Mouse (Mus musculus) brown adipose tissue, adult 24 weeks (tissue): Measurements from ENCODE around the gene Gtpbp6. TPM values are rescaled to one million over a fixed set of nuclear protein-coding genes. Genes with fewer than 3 reads are reported as not detected.

Source experiments
- H3K27ac ChIP-seq: fragments of 200-500 bp; replicated peaks from 2 replicates; pipeline ENCODE4 v1.5.1; 2012; ENCODE audit warnings: low read depth, mild to moderate bottlenecking, low read length
- H3K4me1 ChIP-seq: fragments of 200-500 bp; 2 replicates; pipeline ENCODE4 v1.6.1; 2012; ENCODE audit warnings: low read length, mixed read lengths; ENCODE audit not compliant: control insufficient read depth, insufficient read depth, insufficient read length
- H3K4me3 ChIP-seq: fragments of 200-500 bp; 2 replicates; pipeline ENCODE4 v1.5.1; 2012; ENCODE audit warnings: low read depth, mild to moderate bottlenecking, low read length, moderate library complexity; ENCODE audit not compliant: insufficient read depth
- polyA plus RNA-seq: library from polyadenylated mRNA; stranded (reverse); fragments of >200 nt; gene quantifications from 2 replicates; pipeline ENCODE4 v1.2.4, GENCODE M21; 2012; ENCODE audit not compliant: missing spikeins, insufficient read depth, insufficient read length

Gtpbp6 gene
- polyA plus RNA-seq, 1 experiment: 13.1 TPM

GRCm38 (mm10) chr5:110104616-110105380 lies 3.2 kb downstream of the Gtpbp6 start:
- Histone ChIP-seq H3K27ac (no peak overlapping the region), H3K4me1 (peaks cover 10% of the 10 kb centered on the region), H3K4me3 (no peak overlapping the region)

DNA sequence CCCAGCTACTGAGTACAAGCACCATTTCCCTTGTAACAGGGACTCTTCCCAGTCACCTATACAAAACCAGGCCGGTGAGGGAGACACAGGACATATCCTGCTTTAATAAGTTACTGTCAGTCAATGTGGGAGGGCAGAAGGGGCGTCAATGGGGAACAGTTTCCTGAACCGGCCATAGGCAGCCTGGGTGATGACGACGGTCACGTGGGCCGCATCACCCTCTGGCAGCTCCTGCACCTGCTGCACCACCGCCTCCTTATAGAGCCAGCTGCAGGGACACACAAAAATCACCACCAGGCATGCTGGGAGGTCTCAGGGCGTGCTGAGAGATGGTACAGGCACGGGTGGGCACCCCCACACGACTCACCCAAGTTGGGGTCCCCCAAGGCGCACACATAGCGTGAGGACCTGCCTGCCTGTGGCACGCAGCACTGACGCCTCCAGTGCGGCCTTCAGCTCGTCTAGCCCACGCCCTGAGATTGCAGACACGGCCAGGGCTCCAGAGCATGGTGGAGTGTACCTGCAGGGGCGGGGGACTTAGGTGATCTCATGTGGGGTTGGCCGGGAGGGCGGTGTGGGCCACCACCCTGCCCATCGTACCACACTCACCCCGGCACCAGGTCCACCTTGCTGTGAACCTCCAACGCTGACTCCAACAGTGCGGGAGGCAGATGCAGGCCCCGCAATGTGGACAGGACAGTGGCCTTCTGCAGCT lies 3.9 kb downstream of the Gtpbp6 start:
- H3K4me3 ChIP-seq: no peak overlapping the region
- peaks cover 10% of the 10 kb centered on the region for H3K4me1 ChIP-seq
- H3K27ac ChIP-seq: no peak overlapping the region

GRCm38 (mm10) chr5:110102853-110103625 lies 5.0 kb downstream of the Gtpbp6 start:
- Histone ChIP-seq H3K4me1 (peaks cover 10% of the 10 kb centered on the region), H3K27ac (no peak overlapping the region), H3K4me3 (no peak overlapping the region)

- Histone ChIP-seq H3K4me1 (peaks cover 10% of the 10 kb centered on the region), H3K4me3 (no peak overlapping the region), H3K27ac (no peak overlapping the region)
Observed at GRCm38 (mm10) chr5:110102429-110102828, 5.6 kb downstream of the Gtpbp6 start.

GRCm38 (mm10) chr5:110101716-110102347 lies 6.2 kb downstream of the Gtpbp6 start:
- Histone ChIP-seq H3K4me3 (peak overlapping the region; percentile 12), H3K27ac (no peak overlapping the region), H3K4me1 (peaks cover 10% of the 10 kb centered on the region)

GRCm38 (mm10) chr5:110100921-110101631 lies 6.9 kb downstream of the Gtpbp6 start:
- Histone ChIP-seq H3K27ac (no peak overlapping the region), H3K4me1 (peaks cover 10% of the 10 kb centered on the region), H3K4me3 (peak overlapping the region; percentile 44)

GRCm38 (mm10) chr5:110099656-110100580 lies 8.1 kb downstream of the Gtpbp6 start, which contains the start of gene Plcxd1:
TSS of gene Plcxd1 (plus strand) at chr5:110099969.
- Histone ChIP-seq H3K4me3 (no peak within 1 kb of the TSS), H3K4me1 (peaks cover 10% of the 10 kb centered on the region), H3K27ac (no peak within 1 kb of the TSS)

GRCm38 (mm10) chr5:110098991-110099477 lies 9.0 kb downstream of the Gtpbp6 start:
- Histone ChIP-seq H3K4me1 (peaks cover 10% of the 10 kb centered on the region), H3K27ac (no peak overlapping the region), H3K4me3 (no peak overlapping the region)

GRCm38 (mm10) chr5:110094847-110095213 lies 13.2 kb downstream of the Gtpbp6 start:
- no peaks in the 10 kb centered on the region for H3K4me1 ChIP-seq
- H3K4me3 ChIP-seq: peak overlapping the region; percentile 75
- no peak overlapping the region for H3K27ac ChIP-seq

- H3K27ac ChIP-seq: no peak within 1 kb of the TSS
- H3K4me3 ChIP-seq: peak within 1 kb of the TSS; percentile 75
- H3K4me1 ChIP-seq: no peaks in the 10 kb centered on the region
Observed at GRCm38 (mm10) chr5:110094030-110094846, 13.8 kb downstream of the Gtpbp6 start, which contains the start of gene Gm35315. TSS of gene Gm35315 (minus strand) at chr5:110094420.

DNA sequence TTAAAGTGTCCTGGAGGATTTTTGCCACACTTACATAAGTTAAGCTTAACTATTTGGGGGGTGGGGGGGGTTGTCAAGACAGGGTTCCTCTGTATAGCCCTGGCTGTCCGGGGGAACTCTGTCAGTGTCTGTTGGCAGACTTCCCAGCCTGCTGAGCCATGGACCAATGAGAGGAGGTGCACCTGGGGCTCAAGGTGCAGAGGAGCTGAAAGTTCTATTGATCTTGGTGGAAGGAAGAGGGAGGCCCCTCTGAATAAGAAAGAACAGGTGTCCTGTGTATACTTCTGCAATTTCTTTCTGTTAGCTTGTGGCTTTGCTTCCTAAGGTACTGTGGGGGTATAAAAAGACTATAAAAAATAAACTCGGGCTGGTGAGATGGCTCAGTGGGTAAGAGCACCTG lies 16.5 kb downstream of the Gtpbp6 start:
- no peak overlapping the region for H3K27ac ChIP-seq
- no peak overlapping the region for H3K4me3 ChIP-seq
- no peaks in the 10 kb centered on the region for H3K4me1 ChIP-seq

GRCm38 (mm10) chr5:110086161-110086866 lies 21.7 kb downstream of the Gtpbp6 start:
- H3K27ac ChIP-seq: no peak overlapping the region
- no peaks in the 10 kb centered on the region for H3K4me1 ChIP-seq
- no peak overlapping the region for H3K4me3 ChIP-seq
